Mouse (Mus musculus) liver, adult (tissue): ENCODE data around the gene H2-D1.

ENCODE experiments used
- GATA4 ChIP-seq: IDR thresholded peaks from 2 replicates; pipeline ENCODE4 v1.6.1; 2014; ENCODE audit warnings: mild to moderate bottlenecking, low read length; ENCODE audit not compliant: insufficient replicate concordance

H2-D1 gene

DNA sequence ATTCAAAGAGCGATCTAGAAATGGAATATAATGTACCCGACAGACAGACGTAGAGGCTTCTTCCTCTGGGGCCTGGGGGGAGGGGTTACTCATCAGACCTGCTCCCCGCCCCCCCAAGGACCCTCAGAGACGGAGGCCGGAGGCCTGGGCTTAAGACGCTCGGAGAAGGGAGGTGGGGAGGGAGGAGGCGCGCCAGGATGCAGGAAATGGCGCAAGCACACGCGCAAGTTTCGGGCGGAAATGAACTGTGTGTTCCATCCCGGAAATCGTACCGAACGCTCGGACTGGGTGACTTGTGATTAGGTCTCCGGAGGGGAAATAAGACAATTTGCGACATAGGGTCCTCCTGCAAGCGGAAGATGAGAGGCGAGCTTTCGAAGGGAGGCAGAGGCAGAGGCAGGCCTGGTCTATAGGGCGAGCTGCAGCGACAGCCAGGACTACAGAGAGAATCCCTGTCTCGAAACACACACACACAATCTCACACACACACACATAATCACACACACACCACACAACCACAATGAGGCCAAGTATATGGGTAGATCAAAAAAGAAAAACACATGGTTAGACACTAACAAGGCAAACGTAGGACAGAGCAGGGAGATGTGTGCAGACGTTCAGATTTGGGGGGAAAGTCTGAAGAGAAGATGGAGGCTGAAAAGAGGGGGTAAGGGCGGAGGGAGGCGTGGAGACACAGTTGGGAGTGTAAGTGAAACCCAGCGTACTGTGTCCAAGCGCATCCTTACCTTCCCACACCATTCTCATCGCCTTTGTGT lies 26.7 kb upstream of the H2-D1 start, which contains the start of gene Nfkbil1:
Gene Nfkbil1 (minus strand): TSS at position 179 of the 776 bp plus-strand sequence.
- TF ChIP-seq GATA4, result peak; percentile 84; the same call in 1 of the 2 replicates

DNA sequence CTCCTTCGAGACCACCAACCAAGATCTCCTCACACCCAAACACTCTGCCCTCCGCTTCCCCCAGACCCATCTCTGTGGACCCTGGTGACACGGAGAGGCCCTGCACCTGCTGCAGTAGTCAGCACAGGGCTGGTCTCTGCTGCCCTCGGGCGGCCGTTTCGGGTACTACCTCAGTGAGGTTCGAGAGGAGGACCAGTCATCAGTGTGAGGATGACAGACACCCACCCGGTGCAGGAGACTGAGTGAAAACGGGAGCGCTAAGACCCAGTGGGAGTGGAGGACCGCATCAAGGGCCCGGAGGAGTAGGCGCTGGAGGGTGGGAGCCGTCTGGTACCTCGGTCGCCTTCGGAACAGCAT lies 26.2 kb upstream of the H2-D1 start:
- TF ChIP-seq GATA4, result no peak

- TF ChIP-seq GATA4, result no peak
These were observed 25.5 kb upstream of the H2-D1 start for GRCm38 (mm10) chr17:35236996-35237395.

GRCm38 (mm10) chr17:35237504-35237903 lies 25.0 kb upstream of the H2-D1 start:
- TF ChIP-seq GATA4, result no peak

DNA sequence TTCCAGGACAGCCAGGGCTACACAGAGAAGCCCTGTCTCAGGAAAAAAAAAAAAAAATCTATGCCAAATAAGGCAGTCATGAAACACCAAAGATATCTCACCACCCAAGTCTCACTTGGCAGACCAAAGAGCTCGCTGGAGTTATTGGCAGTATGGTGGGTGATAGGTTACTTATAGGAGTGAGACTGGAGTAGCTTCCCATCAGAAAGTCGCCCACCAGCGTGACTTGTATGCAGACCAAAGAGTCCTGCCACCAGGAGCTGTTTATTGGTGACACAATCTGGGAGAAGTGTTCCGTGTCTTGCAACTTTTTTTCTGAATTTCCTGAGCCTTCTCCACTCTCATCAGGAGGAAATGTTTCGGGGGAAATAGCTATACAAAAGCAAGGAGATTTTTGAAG lies 22.8 kb upstream of the H2-D1 start:
- TF ChIP-seq GATA4, result no peak

DNA sequence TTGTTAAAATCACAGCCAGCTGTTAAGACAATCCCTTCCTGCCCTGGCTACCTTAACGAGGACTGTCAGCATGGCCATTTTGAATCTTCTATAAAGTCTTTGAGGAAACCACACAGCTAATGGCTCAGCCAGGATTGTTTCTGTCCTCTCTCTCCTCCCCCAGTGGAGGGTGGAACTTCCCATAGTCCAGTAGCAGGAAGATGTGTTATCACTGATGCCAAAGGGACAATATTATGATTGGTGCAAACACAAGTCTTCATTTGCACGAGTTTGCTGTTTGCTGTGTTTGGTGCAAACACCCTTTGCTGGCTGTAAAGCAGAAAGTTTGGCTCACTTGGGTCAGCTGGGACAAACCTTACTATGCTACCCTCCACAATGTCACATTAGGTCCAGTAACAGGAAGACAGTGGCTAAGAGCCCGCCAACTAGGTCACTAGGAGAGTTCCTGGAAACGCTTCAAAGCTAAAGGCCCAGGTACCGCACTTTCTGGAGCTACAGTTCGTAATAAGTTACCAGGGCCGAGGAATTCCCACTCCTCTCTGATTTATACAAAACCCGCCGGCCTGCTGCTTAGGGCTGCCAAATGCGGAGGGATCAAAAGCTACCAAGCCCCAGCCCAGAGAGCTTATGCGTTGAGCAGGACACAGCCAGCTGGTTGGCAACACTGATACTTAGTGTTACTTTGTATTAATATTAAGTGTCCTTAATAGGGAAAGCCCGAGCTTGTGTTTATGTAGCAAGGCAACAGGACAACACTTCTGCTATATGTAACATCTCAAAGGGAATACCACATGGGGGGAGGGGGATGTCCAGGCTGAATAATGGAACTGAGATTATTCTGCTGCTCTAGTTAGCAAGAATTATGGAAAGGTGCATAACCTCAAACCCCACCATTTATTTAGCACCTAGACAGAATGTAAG lies 21.9 kb upstream of the H2-D1 start:
- TF ChIP-seq GATA4, result no peak; the same call in 1 of the 2 replicates

- no peak for TF ChIP-seq GATA4
These were observed 21.1 kb upstream of the H2-D1 start, which contains the start of gene Ddx39b for GRCm38 (mm10) chr17:35241305-35242014. Ddx39b (plus strand) TSS chr17:35241746.

GRCm38 (mm10) chr17:35242015-35242941 lies 20.3 kb upstream of the H2-D1 start:
- TF ChIP-seq GATA4, result no peak

- TF ChIP-seq GATA4, result no peak
These were observed 19.4 kb upstream of the H2-D1 start for GRCm38 (mm10) chr17:35243086-35243485.

GRCm38 (mm10) chr17:35244999-35245398 lies 17.5 kb upstream of the H2-D1 start:
- no peak for TF ChIP-seq GATA4

- TF ChIP-seq GATA4, result no peak
These were observed 16.6 kb upstream of the H2-D1 start for GRCm38 (mm10) chr17:35245731-35246623.

GRCm38 (mm10) chr17:35247144-35247543 lies 15.4 kb upstream of the H2-D1 start:
- TF ChIP-seq GATA4, result no peak

- TF ChIP-seq GATA4, result no peak
These were observed 13.5 kb upstream of the H2-D1 start for GRCm38 (mm10) chr17:35248986-35249385.
